Mouse (Mus musculus): ENCODE measurements around the gene Cdh13.

Cdh13 gene

GRCm38 (mm10) chr8:118296477-118296876 is 12.9 kb downstream of the Cdh13 start:
- DNase-seq (ENCODE audit: inconsistent ontology term) = no peak

DNA sequence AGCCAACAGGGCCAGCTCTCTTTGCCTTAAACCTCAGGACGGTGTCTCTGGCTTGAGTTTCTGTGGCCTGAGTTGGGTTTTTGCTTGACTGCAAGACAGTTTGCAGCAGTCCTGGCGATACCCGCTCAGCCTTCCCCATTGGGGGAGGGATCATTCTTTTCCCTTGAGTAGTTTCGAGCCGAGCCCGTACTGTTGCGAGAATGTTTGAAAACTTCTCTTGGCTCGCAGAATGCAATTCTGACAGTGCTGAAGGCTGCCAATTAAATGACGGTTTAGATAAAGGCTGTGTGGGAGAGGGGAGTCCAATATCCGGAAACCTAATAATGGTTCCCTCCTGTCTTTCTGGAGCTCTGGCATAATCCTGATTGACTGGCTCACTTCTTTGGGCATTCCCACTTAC is 23.4 kb downstream of the Cdh13 start:
- DNase-seq (ENCODE audit: inconsistent ontology term) = peak; percentile 74

GRCm38 (mm10) chr8:118309106-118309505 is 25.6 kb downstream of the Cdh13 start:
- no peak for DNase-seq (ENCODE audit: inconsistent ontology term)

GRCm38 (mm10) chr8:118313426-118314187 is 30.1 kb downstream of the Cdh13 start:
- no peak for DNase-seq (ENCODE audit: inconsistent ontology term)

GRCm38 (mm10) chr8:118314188-118314563 is 30.6 kb downstream of the Cdh13 start:
- DNase-seq (ENCODE audit: inconsistent ontology term) = no peak

- DNase-seq (ENCODE audit: inconsistent ontology term) = no peak
Measured at GRCm38 (mm10) chr8:118314932-118315331, 31.4 kb downstream of the Cdh13 start.

DNA sequence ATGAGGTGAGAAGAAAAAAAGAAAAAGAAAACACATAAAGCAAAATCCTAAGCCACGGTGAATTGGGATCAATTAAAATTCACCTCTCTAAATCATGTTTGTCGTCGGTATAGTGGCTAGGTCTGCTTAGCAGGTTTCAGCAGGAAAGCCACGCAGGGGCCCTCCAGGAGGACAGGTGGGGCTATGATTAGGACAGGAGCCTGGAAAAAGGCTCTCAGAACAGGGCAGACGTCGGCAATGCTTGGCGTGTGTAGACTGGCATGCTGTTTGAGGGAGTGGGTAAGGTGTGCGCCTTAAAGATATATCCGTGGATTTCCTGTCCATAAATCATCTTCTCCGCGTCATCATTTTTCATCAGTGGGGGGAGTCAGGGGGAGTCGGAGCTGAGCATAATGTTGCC is 32.9 kb downstream of the Cdh13 start:
- DNase-seq (ENCODE audit: inconsistent ontology term) = no peak

DNA sequence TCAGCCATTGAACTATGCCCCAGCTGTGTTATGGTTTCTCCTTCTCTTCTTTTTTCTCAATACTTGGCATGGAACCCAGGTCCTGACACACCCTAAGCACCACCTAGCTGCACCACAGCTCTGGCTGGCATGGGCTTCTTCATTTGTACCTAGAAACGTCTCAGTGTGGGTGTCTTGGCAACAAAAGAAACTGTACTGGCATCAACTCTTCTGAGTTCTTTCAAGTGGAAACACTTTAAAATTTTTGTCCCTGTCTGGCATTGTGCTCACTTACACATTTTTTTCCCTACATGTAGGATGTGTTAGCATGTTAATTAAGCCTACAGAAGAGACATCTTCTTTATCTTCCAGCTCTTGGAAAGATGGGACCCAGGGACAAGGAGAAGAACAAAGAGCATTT is 37.0 kb downstream of the Cdh13 start:
- no peak for DNase-seq (ENCODE audit: inconsistent ontology term)

DNA sequence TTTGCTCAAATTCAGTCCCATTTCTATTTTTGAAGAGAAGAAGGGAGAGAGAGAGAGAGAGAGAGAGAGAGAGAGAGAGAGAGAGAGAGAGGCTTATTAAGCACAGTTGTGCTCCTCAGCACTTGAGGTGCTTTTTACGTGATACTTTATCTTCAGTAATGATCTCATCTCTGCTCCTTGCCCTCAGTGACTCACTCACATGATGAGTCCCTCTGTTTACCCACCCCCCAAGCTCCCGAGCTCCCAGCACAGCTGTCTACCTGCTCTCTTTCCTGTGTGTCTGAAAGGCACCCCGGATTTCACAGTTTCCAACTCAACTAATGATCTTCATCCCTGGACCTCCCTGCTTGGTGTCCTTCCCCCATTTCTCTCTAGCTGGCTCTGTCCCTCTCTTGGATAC is 39.9 kb downstream of the Cdh13 start:
- DNase-seq (ENCODE audit: inconsistent ontology term) = no peak

DNA sequence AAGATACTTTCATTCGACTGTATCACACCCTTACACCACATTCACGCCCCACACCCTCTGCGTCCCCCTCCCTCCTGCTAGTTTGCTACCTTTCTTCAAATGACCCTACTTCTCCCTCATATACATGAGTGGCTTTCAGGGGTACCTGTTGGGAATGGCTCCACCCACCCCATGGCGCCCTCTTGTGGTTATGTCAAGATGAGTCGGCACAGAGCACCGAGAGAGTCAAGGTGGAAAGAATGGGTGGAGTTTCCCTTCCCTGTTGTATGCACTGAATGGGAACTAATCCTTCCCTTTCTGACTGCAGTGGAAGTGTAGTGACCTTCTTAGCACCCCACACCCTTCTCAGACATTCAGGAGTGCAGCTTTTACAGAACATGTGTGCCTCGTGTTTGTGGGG is 51.4 kb downstream of the Cdh13 start:
- no peak for DNase-seq (ENCODE audit: inconsistent ontology term)

- no peak for DNase-seq (ENCODE audit: inconsistent ontology term)
Measured at GRCm38 (mm10) chr8:118339711-118340110, 56.2 kb downstream of the Cdh13 start.

DNA sequence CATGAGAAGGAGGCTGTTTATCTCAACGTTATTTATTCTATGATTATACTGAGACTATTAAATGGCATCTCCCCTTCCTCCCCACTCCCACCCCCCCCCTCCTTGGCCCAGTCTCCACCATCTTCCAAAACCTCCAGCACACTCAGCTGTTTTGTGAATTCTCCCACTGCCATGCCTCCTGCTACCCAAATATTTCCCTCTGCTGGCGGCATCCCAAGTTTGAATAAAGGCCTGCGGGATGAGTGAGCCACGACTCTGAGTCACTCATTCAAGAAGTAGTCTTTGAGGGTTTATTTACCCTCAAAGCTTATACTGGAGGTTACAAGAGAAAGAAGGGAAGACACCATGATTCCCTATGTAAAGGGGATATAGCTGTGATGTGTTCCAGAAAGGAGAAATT is 59.7 kb downstream of the Cdh13 start:
- peak; percentile 92 for DNase-seq (ENCODE audit: inconsistent ontology term)

DNA sequence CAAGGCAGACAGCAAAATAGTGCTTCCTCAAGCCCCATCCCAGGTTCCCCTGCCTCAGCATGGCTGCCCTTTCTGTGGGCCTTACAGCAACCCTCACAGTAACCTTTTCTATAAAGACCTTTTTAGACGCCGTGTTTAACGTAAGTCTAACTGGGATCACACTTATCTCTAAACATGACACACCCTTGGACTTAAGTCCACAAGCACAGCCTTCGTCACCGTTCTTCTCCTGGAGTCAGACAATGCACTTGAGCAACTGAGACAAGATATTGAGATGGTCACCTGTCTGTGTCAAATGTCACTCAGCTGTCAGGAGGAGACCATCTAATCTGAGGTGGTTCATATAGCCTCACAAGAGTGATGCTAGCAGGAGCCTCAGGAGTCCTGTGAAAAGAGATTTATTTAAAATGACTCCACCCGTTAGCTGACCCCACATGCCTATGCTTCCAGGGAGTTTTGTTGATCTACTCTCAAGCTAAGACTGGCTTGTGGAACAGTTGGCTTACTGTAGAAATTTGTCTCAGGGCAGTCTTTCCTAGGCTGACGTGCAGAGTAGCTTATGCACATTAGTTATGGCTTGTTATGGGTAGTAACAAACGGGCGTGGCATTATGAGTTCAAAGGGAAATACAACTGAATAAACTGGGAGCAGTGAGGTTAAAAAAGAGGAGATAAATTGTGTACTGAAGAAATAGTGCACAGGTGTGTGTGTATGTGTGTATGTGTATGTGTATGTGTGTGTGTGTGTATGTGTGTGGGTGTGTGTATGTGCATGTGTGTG is 65.4 kb downstream of the Cdh13 start:
- DNase-seq (ENCODE audit: inconsistent ontology term) = no peak

DNA sequence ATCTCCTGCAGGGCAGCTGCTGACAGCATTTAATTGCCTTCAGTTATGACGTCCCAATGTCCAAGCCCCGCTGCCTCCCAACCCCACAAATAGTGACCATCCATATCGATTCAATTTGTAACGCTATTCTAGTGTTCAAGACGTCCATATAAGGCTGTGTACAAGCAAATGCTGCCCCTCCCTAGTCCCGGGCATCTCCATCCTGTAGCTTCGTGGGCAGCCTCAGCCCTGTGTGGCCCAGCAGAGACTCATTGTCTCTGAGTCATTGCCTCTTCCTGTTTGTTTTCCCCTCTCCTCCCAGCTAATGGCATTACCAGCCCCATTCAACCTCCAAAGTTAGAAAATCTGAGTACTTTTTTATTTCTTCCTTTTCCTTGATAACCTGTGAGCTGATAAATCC is 66.6 kb downstream of the Cdh13 start:
- DNase-seq (ENCODE audit: inconsistent ontology term) = no peak

DNA sequence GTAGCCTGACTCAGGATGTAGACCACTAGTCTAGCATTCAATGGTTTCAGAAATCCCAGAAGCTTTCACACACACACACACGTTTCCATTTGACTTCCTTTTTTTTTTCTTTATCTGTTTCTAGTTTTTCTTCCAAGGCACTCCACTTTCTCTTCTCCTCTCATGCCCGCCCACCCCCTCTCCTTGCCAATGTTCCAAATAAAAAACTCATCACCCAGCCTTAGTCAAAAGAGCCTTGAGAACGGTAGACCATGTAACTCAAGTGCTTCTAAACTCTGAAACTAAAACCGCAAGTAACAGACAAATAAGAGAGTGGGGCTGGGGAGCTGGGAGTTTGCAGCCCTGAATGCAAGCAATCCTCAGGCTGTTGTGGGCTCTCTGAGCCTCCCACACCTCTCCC is 69.5 kb downstream of the Cdh13 start:
- no peak for DNase-seq (ENCODE audit: inconsistent ontology term)

DNA sequence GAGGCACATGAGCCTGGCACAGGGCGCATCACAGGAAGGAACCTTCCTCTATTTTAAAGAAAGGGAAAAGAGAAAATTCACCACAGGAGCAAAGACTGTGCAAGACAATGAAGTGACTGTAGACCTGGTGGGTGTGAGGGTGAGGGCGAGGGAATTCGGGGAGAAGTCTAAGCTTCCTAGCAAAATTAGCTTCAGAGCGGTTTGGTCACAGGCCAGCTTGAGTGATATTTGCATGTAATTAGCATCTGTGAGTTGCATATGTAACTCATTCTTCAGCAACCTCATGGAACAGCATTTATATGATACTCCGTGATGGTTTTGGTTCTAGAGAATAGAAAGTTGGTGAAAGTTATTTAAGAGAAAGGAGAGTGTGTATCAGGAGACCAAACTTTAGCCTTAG is 73.5 kb downstream of the Cdh13 start:
- DNase-seq (ENCODE audit: inconsistent ontology term) = no peak

DNA sequence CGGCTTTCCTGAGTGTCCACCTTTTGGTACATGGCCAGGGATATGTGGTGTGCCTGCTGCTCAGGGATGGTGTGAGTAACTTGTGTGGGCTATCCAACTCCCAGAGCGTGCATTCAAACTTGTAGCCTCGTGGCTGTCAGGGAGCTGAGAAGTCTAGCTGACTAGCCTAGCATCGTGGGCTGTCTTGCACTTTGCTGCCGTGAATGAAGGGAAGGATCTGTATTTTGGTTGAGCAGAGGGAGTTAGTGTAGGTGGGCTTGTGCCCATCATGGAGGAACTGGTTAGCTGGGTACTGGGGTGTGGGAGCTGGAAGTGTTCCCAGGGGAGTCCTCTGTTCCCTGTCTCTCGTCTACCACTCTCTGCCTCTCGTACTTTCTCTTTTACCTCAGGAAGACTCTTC is 74.1 kb downstream of the Cdh13 start:
- no peak for DNase-seq (ENCODE audit: inconsistent ontology term)

DNA sequence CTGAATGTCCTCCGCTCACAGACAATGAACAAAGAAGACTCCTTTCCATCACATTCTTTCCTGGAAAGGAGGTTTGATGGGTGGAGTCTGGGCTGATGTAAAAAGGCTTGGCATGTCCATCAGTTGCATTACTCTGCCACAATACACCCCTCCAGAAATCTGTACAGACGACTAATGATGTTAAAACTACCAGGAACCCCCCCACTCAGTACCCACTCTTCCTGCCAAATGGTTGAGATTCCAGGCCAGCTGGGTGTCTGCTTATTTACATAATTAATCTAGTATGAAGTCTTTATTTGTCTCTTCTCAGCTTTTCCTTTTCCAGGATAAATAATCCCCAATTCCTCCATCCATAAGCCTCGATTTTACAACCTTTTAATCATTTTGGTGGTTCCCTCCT is 80.2 kb downstream of the Cdh13 start:
- peak; percentile 89 for DNase-seq (ENCODE audit: inconsistent ontology term)

DNA sequence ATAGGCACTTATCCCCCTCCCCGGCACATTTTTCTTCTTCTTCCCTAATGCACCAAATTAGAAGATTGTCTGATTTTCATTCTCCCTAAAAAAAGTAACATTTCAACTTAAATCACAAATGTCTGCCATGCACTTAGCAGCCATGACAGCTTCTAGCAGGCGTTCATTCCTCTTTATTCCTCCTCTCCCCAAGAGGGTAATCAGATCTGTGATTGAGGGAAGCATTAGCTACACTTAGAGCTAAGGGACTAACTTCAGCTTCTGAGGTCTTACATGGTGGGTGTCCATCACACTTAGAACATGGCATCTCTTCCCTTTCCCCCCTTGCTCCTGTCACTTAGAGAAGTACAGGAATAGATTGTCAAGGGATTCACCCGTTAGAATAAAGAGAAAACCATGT is 89.6 kb downstream of the Cdh13 start:
- no peak for DNase-seq (ENCODE audit: inconsistent ontology term)

- peak; percentile 53 for DNase-seq (ENCODE audit: inconsistent ontology term)
Measured at GRCm38 (mm10) chr8:118374738-118375137, 91.2 kb downstream of the Cdh13 start.

DNA sequence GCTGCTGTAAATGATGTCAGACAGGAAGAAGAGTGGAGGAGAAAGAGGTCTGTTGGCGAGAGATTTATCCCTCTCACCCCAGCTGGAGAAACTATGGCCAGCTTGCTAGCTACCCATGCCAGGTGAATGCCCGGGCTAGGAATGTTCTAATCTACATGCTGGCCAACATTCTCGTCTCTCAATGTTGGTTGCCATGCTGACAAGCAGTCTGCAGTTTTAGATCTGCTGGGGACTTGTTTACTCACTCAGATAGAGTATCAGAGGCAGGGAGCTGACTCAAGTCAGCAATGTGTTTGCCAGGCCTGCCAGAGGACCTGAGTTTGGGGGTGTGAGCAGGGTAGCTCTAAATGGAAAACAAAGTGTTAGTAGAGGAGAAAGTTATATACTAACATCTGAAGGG is 93.3 kb downstream of the Cdh13 start:
- peak; percentile 60 for DNase-seq (ENCODE audit: inconsistent ontology term)

DNA sequence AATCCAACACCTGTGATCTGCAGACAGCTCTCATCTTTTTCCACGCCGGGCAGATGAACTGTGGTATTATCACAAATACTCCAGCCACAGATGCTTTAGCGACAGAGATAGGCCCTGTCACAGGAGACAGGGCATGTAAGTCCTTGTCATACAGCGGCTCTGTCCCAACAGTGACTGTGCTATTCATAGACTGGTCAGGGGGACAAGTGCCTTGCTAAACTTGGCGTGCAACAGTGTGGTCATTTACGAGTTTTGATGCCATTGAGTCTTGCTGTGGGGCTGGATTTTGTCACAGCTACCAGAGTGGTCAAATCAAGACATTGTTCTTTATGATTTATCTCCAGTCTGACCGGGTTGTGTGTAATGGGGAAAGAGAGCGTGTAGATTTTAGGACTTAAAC is 95.5 kb downstream of the Cdh13 start:
- no peak for DNase-seq (ENCODE audit: inconsistent ontology term)

DNA sequence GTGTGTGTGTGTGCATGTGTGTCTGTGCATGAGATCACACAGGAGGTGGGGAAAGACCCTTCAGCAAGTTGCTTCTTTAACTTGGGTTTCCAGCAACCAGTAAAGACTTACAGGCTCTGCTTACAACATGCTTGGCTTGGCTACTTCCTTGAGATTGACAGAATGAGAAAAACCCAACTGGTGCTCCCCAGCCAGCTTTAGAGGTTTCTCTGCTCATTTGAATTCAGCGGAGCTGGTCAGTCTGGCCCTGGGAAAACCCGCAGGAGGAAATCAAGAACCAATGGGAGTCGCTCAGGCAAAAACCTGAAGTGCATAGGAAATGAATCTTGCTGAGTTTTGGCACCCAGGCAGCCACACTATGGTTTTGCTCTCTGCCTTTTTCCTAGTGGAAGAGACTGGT is 96.1 kb downstream of the Cdh13 start:
- DNase-seq (ENCODE audit: inconsistent ontology term) = peak; percentile 65

Measured in Muller cell, postnatal 12 days (primary cell).